Mouse (Mus musculus): ENCODE measurements around the gene Cenpt. TPM values are rescaled to one million over a fixed set of nuclear protein-coding genes. Genes with fewer than 3 reads are reported as not detected.

Cenpt gene
- polyA plus RNA-seq, 1 experiment: 35.7 TPM

- H3K36me3 ChIP-seq (ENCODE audit: control insufficient read depth, insufficient read depth): peaks cover 22% of the 10 kb centered on the region
- H3ac ChIP-seq (ENCODE audit: control insufficient read depth, insufficient read length, low read depth): peak overlapping the region; percentile 82
- H3K27me3 ChIP-seq (ENCODE audit: control insufficient read depth, insufficient read depth, insufficient read length): no peaks in the 10 kb centered on the region
- H3K4me3 ChIP-seq (ENCODE audit: insufficient read depth, poor library complexity, severe bottlenecking): peak overlapping the region; percentile 93
- H3K79me2 ChIP-seq (ENCODE audit: control insufficient read depth, insufficient read depth): peaks cover 45% of the 10 kb centered on the region
- TF ChIP-seq MYOD1 (IDR thresholded peaks at IDR 0.05; ENCODE audit: control insufficient read depth, insufficient read length, low read depth) (no peak), MAX (IDR thresholded peaks at IDR 0.05) (peak; percentile 49), CEBPB (IDR thresholded peaks at IDR 0.05; ENCODE audit: low read depth) (no peak)
- peaks cover 19% of the 10 kb centered on the region for H3K79me3 ChIP-seq (ENCODE audit: low read depth)
These were observed 1.4 kb downstream of the Cenpt start for GRCm38 (mm10) chr8:105851651-105852143.

DNA sequence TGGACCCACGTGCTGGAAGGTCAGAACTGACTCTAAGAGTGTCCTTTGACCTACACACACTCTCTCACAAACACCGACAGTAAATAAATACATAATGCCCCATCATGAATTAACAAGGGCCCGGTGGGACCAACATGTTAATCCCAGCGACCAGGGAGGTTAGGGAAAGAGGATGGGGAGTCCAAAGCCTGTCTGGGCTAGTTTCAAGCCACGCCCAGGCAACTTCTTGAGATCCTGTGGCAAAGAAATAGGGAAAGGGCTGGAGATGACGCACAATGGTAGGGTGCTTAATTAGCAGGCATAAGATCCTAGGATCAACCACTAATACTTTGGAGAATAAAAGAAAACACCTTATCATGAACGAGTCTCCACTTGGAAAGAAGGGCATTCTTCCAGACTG, 2.5 kb downstream of the Cenpt start:
- H3K27me3 ChIP-seq (ENCODE audit: control insufficient read depth, insufficient read depth, insufficient read length): no peaks in the 10 kb centered on the region

GRCm38 (mm10) chr8:105850014-105850413, 3.1 kb downstream of the Cenpt start:
- Histone ChIP-seq H3ac (ENCODE audit: control insufficient read depth, insufficient read length, low read depth) (no peak overlapping the region), H3K79me3 (ENCODE audit: low read depth) (peaks cover 8% of the 10 kb centered on the region), H3K36me3 (ENCODE audit: control insufficient read depth, insufficient read depth) (peaks cover 34% of the 10 kb centered on the region), H3K4me3 (ENCODE audit: insufficient read depth, poor library complexity, severe bottlenecking) (no peak overlapping the region), H3K27me3 (ENCODE audit: control insufficient read depth, insufficient read depth, insufficient read length) (no peaks in the 10 kb centered on the region), H3K79me2 (ENCODE audit: control insufficient read depth, insufficient read depth) (peaks cover 28% of the 10 kb centered on the region)
- no peak for TF ChIP-seq MYOD1 (IDR thresholded peaks at IDR 0.05; ENCODE audit: control insufficient read depth, insufficient read length, low read depth)
- TF ChIP-seq FOSL1 (IDR thresholded peaks at IDR 0.05; ENCODE audit: insufficient read depth, low read length, poor library complexity, severe bottlenecking): no peak
- no peak for TF ChIP-seq USF1 (IDR thresholded peaks at IDR 0.05; ENCODE audit: low read depth)
- no peak for TF ChIP-seq MAX (IDR thresholded peaks at IDR 0.05)
- no peak for TF ChIP-seq MYOG (IDR thresholded peaks at IDR 0.05; ENCODE audit: control insufficient read depth, extremely low read depth, insufficient read length)
- TF ChIP-seq CTCF (IDR thresholded peaks at IDR 0.05; ENCODE audit: control insufficient read depth, insufficient read depth, insufficient read length): no peak
- TF ChIP-seq CEBPB (IDR thresholded peaks at IDR 0.05; ENCODE audit: low read depth): no peak

More for the DNA sequence above, 2.5 kb downstream of the Cenpt start:
- Histone ChIP-seq H3ac (ENCODE audit: control insufficient read depth, insufficient read length, low read depth) (peak overlapping the region; percentile 30), H3K36me3 (ENCODE audit: control insufficient read depth, insufficient read depth) (peaks cover 31% of the 10 kb centered on the region), H3K4me3 (ENCODE audit: insufficient read depth, poor library complexity, severe bottlenecking) (peak overlapping the region; percentile 28), H3K79me3 (ENCODE audit: low read depth) (peaks cover 8% of the 10 kb centered on the region), H3K79me2 (ENCODE audit: control insufficient read depth, insufficient read depth) (peaks cover 34% of the 10 kb centered on the region)
- no peak for TF ChIP-seq USF1 (IDR thresholded peaks at IDR 0.05; ENCODE audit: low read depth)
- TF ChIP-seq MAX (IDR thresholded peaks at IDR 0.05): no peak
- no peak for TF ChIP-seq CEBPB (IDR thresholded peaks at IDR 0.05; ENCODE audit: low read depth)
- TF ChIP-seq MYOD1 (IDR thresholded peaks at IDR 0.05; ENCODE audit: control insufficient read depth, insufficient read length, low read depth): no peak

GRCm38 (mm10) chr8:105846678-105847077, 6.4 kb downstream of the Cenpt start:
- no peak for TF ChIP-seq CTCF (IDR thresholded peaks at IDR 0.05; ENCODE audit: control insufficient read depth, insufficient read depth, insufficient read length)
- TF ChIP-seq CEBPB (IDR thresholded peaks at IDR 0.05; ENCODE audit: low read depth): no peak
- TF ChIP-seq MAX (IDR thresholded peaks at IDR 0.05): no peak
- no peak for TF ChIP-seq MYOD1 (IDR thresholded peaks at IDR 0.05; ENCODE audit: control insufficient read depth, insufficient read length, low read depth)
- TF ChIP-seq FOSL1 (IDR thresholded peaks at IDR 0.05; ENCODE audit: insufficient read depth, low read length, poor library complexity, severe bottlenecking): no peak
- TF ChIP-seq USF1 (IDR thresholded peaks at IDR 0.05; ENCODE audit: low read depth): no peak
- no peak for TF ChIP-seq MYOG (IDR thresholded peaks at IDR 0.05; ENCODE audit: control insufficient read depth, extremely low read depth, insufficient read length)
- no peak overlapping the region for H3ac ChIP-seq (ENCODE audit: control insufficient read depth, insufficient read length, low read depth)

GRCm38 (mm10) chr8:105839209-105839608, 13.9 kb downstream of the Cenpt start:
- TF ChIP-seq MYOG (IDR thresholded peaks at IDR 0.05; ENCODE audit: control insufficient read depth, extremely low read depth, insufficient read length) (no peak), FOSL1 (IDR thresholded peaks at IDR 0.05; ENCODE audit: insufficient read depth, low read length, poor library complexity, severe bottlenecking) (no peak), CTCF (IDR thresholded peaks at IDR 0.05; ENCODE audit: control insufficient read depth, insufficient read depth, insufficient read length) (no peak), MYOD1 (IDR thresholded peaks at IDR 0.05; ENCODE audit: control insufficient read depth, insufficient read length, low read depth) (no peak), USF1 (IDR thresholded peaks at IDR 0.05; ENCODE audit: low read depth) (no peak), MAX (IDR thresholded peaks at IDR 0.05) (no peak), CEBPB (IDR thresholded peaks at IDR 0.05; ENCODE audit: low read depth) (no peak)
- no peak overlapping the region for H3ac ChIP-seq (ENCODE audit: control insufficient read depth, insufficient read length, low read depth)
- no peaks in the 10 kb centered on the region for H3K79me2 ChIP-seq (ENCODE audit: control insufficient read depth, insufficient read depth)
- peaks cover 11% of the 10 kb centered on the region for H3K36me3 ChIP-seq (ENCODE audit: control insufficient read depth, insufficient read depth)
- no peaks in the 10 kb centered on the region for H3K79me3 ChIP-seq (ENCODE audit: low read depth)
- no peak overlapping the region for H3K4me3 ChIP-seq (ENCODE audit: insufficient read depth, poor library complexity, severe bottlenecking)
- H3K27me3 ChIP-seq (ENCODE audit: control insufficient read depth, insufficient read depth, insufficient read length): no peaks in the 10 kb centered on the region

More at GRCm38 (mm10) chr8:105846678-105847077, 6.4 kb downstream of the Cenpt start:
- Histone ChIP-seq H3K4me3 (ENCODE audit: insufficient read depth, poor library complexity, severe bottlenecking) (no peak overlapping the region), H3K79me3 (ENCODE audit: low read depth) (peaks cover 8% of the 10 kb centered on the region), H3K36me3 (ENCODE audit: control insufficient read depth, insufficient read depth) (peaks cover 50% of the 10 kb centered on the region), H3K79me2 (ENCODE audit: control insufficient read depth, insufficient read depth) (peaks cover 25% of the 10 kb centered on the region), H3K27me3 (ENCODE audit: control insufficient read depth, insufficient read depth, insufficient read length) (no peaks in the 10 kb centered on the region)

GRCm38 (mm10) chr8:105836991-105837390, 16.1 kb downstream of the Cenpt start:
- Histone ChIP-seq H3K4me3 (ENCODE audit: insufficient read depth, poor library complexity, severe bottlenecking) (no peak overlapping the region), H3K36me3 (ENCODE audit: control insufficient read depth, insufficient read depth) (no peaks in the 10 kb centered on the region), H3ac (ENCODE audit: control insufficient read depth, insufficient read length, low read depth) (no peak overlapping the region), H3K79me2 (ENCODE audit: control insufficient read depth, insufficient read depth) (no peaks in the 10 kb centered on the region), H3K27me3 (ENCODE audit: control insufficient read depth, insufficient read depth, insufficient read length) (peaks cover 3% of the 10 kb centered on the region), H3K79me3 (ENCODE audit: low read depth) (no peaks in the 10 kb centered on the region)
- TF ChIP-seq USF1 (IDR thresholded peaks at IDR 0.05; ENCODE audit: low read depth): no peak
- TF ChIP-seq MAX (IDR thresholded peaks at IDR 0.05): no peak
- no peak for TF ChIP-seq FOSL1 (IDR thresholded peaks at IDR 0.05; ENCODE audit: insufficient read depth, low read length, poor library complexity, severe bottlenecking)
- TF ChIP-seq CEBPB (IDR thresholded peaks at IDR 0.05; ENCODE audit: low read depth): no peak
- TF ChIP-seq MYOG (IDR thresholded peaks at IDR 0.05; ENCODE audit: control insufficient read depth, extremely low read depth, insufficient read length): no peak
- TF ChIP-seq CTCF (IDR thresholded peaks at IDR 0.05; ENCODE audit: control insufficient read depth, insufficient read depth, insufficient read length): no peak
- no peak for TF ChIP-seq MYOD1 (IDR thresholded peaks at IDR 0.05; ENCODE audit: control insufficient read depth, insufficient read length, low read depth)
